Mouse (Mus musculus) erythroblast, embryonic 14.5 days (primary cell): ENCODE data around the gene Atl1. TPM values are rescaled to one million over a fixed set of nuclear protein-coding genes. Genes with fewer than 3 reads are reported as not detected.

Experiments used
- H3K27me3 ChIP-seq: 2 replicates; pipeline ENCODE4 v1.6.1; 2012; ENCODE audit warnings: inconsistent platforms; ENCODE audit not compliant: control insufficient read depth
- H3K36me3 ChIP-seq: 2 replicates; pipeline ENCODE4 v1.6.1; 2012; ENCODE audit warnings: mild to moderate bottlenecking, inconsistent platforms; ENCODE audit not compliant: control insufficient read depth
- H3K4me1 ChIP-seq: 2 replicates; pipeline ENCODE4 v1.6.1; 2012; ENCODE audit warnings: inconsistent platforms; ENCODE audit not compliant: control insufficient read depth
- H3K4me3 ChIP-seq: replicated peaks from 2 replicates; pipeline ENCODE3; 2012; ENCODE audit warnings: moderate library complexity, mild to moderate bottlenecking, inconsistent platforms
- H3K9me3 ChIP-seq: 2 replicates; pipeline ENCODE4 v1.6.1; 2012; ENCODE audit warnings: low read length, inconsistent platforms, mixed read lengths; ENCODE audit not compliant: control insufficient read depth
- GATA1 ChIP-seq: IDR thresholded peaks from 2 replicates; pipeline ENCODE4 v1.6.1; 2012; ENCODE audit warnings: low read length, inconsistent platforms, mixed read lengths
- TAL1 ChIP-seq: IDR thresholded peaks from 3 replicates; pipeline ENCODE4 v1.6.1; 2012; ENCODE audit warnings: low read length, inconsistent platforms, mixed read lengths
- polyA plus RNA-seq: library from polyadenylated mRNA; stranded (reverse); fragments of >175 nt; gene quantifications from 2 replicates; pipeline ENCODE4 v1.2.3, GENCODE M21; 2012

The Atl1 gene
- 0.07 and 0.21 TPM in 2 replicates for polyA plus RNA-seq

GRCm38 (mm10) chr12:69892371-69893251 lies at the start of gene Atl1, which contains the start of gene Map4k5:
TSS of gene Atl1 (plus strand) at chr12:69892614.
TSS of gene Map4k5 (minus strand) at chr12:69893200.
- peak within 1 kb of the TSS; percentile 99 for H3K4me3 ChIP-seq
- H3K27me3 ChIP-seq: no peaks in the 10 kb centered on the region
- peaks cover 41% of the 10 kb centered on the region for H3K4me1 ChIP-seq
- peaks cover 40% of the 10 kb centered on the region for H3K36me3 ChIP-seq
- TF ChIP-seq GATA1 (no peak), TAL1 (no peak)
- H3K9me3 ChIP-seq: no peaks in the 10 kb centered on the region

GRCm38 (mm10) chr12:69843531-69844445 lies 48.6 kb upstream of the Atl1 start:
- Histone ChIP-seq H3K36me3 (peaks cover 100% of the 10 kb centered on the region), H3K9me3 (no peaks in the 10 kb centered on the region), H3K4me3 (no peak overlapping the region), H3K27me3 (no peaks in the 10 kb centered on the region), H3K4me1 (peaks cover 13% of the 10 kb centered on the region)
- TF ChIP-seq TAL1: no peak
- TF ChIP-seq GATA1: no peak

GRCm38 (mm10) chr12:69845722-69846121 lies 46.7 kb upstream of the Atl1 start:
- peaks cover 97% of the 10 kb centered on the region for H3K36me3 ChIP-seq
- no peak for TF ChIP-seq GATA1
- TF ChIP-seq TAL1: no peak

GRCm38 (mm10) chr12:69846499-69846898 lies 45.9 kb upstream of the Atl1 start:
- peaks cover 97% of the 10 kb centered on the region for H3K36me3 ChIP-seq
- TF ChIP-seq GATA1 (no peak), TAL1 (no peak)
- H3K4me3 ChIP-seq: no peak overlapping the region

More at GRCm38 (mm10) chr12:69845722-69846121, 46.7 kb upstream of the Atl1 start:
- Histone ChIP-seq H3K4me3 (no peak overlapping the region), H3K4me1 (peaks cover 9% of the 10 kb centered on the region), H3K27me3 (no peaks in the 10 kb centered on the region), H3K9me3 (no peaks in the 10 kb centered on the region)

GRCm38 (mm10) chr12:69848083-69848878 lies 44.1 kb upstream of the Atl1 start:
- no peak for TF ChIP-seq GATA1
- TF ChIP-seq TAL1: no peak
- no peaks in the 10 kb centered on the region for H3K27me3 ChIP-seq
- no peak overlapping the region for H3K4me3 ChIP-seq
- peaks cover 97% of the 10 kb centered on the region for H3K36me3 ChIP-seq
- no peaks in the 10 kb centered on the region for H3K9me3 ChIP-seq
- H3K4me1 ChIP-seq: peaks cover 14% of the 10 kb centered on the region

More at GRCm38 (mm10) chr12:69846499-69846898, 45.9 kb upstream of the Atl1 start:
- Histone ChIP-seq H3K27me3 (no peaks in the 10 kb centered on the region), H3K9me3 (no peaks in the 10 kb centered on the region), H3K4me1 (peaks cover 9% of the 10 kb centered on the region)

GRCm38 (mm10) chr12:69852288-69852687 lies 40.1 kb upstream of the Atl1 start:
- no peaks in the 10 kb centered on the region for H3K27me3 ChIP-seq
- peaks cover 90% of the 10 kb centered on the region for H3K36me3 ChIP-seq
- no peaks in the 10 kb centered on the region for H3K9me3 ChIP-seq
- no peak overlapping the region for H3K4me3 ChIP-seq
- TF ChIP-seq GATA1 (no peak), TAL1 (no peak)
- H3K4me1 ChIP-seq: peaks cover 27% of the 10 kb centered on the region

- peaks cover 38% of the 10 kb centered on the region for H3K4me1 ChIP-seq
- no peaks in the 10 kb centered on the region for H3K27me3 ChIP-seq
- TF ChIP-seq TAL1 (no peak), GATA1 (no peak)
- peaks cover 90% of the 10 kb centered on the region for H3K36me3 ChIP-seq
- no peaks in the 10 kb centered on the region for H3K9me3 ChIP-seq
- no peak overlapping the region for H3K4me3 ChIP-seq
Measured at GRCm38 (mm10) chr12:69853387-69853786, 39.0 kb upstream of the Atl1 start.

- Histone ChIP-seq H3K4me3 (no peak overlapping the region), H3K4me1 (peaks cover 43% of the 10 kb centered on the region), H3K36me3 (peaks cover 87% of the 10 kb centered on the region), H3K9me3 (no peaks in the 10 kb centered on the region), H3K27me3 (no peaks in the 10 kb centered on the region)
- TF ChIP-seq GATA1 (no peak), TAL1 (no peak)
Measured at GRCm38 (mm10) chr12:69853942-69854341, 38.5 kb upstream of the Atl1 start.
